Mouse (Mus musculus): Measurements from ENCODE around the gene Nrap. TPM values are rescaled to one million over a fixed set of nuclear protein-coding genes. Genes with fewer than 3 reads are reported as not detected.

Nrap gene
- 0.47 and 0.55 TPM in 2 replicates for polyA plus RNA-seq (2012; rRNA removed)

DNA sequence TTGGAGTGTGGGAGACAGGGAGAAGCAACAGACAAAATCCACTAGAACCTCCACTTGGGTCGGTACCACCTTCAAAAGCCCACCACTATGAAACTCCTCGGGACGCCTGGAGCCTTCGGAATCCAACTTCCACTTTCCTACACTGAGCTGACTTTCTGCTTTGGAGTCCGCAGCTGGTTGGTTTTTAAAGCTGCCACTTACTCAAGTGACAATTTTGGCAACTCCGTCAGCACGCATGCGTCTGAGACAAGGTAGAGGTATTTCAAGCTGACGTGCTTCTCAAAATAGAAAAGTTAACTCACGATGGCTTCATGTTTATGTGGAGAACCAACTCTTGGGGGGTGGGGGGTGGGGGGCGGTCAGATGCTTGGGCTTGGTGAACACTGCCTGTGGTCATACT, at the start of gene Nrap:
Gene Nrap (minus strand): TSS at position 159 of the 400 bp plus-strand sequence.

DNA sequence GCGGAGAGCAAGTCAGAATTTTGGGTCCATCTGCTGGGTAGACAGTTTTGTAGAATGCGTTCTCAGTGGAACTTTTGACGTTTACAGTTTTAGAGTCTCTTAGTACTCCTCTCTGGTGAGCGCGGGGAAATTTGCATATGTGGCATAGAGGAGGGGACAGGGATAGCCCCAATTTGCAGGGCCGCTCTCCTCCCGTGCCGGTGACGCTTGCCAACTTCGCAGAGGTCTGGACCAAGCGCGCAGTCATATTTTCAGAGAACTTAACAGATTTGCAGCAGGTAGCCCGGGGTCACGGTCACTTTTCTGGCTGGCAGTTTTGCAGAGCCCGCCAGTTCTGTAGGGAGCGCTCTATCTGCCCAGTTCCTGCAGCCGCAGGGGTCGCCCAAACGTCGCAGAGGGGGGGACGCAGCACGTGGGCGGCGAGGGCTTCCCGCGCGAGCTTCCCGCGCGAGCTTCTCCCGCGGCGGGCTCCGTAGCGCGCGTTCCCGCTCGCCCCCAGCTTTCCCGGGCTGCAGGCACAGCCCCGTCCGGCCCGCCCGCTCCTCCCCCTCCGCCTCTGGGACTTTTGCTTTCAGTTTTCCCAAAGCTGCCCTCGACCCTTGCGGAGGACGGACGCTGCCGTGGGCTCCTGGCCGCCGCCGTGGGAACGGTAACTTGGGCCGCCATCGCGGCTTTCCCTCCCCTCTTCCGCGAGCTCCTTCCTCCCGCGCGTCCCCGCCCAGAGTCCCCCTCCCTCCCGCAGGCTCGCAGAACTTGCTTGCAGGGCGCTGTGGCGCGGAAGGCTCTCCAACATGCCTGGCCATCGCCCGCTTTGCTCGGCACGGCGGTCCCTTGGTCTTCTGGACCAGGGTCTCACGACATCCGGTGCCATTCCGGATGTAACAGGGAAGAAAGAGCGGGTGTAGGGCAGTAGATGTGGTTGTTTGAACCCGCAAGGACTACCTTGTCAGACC, 7.1 kb upstream of the Nrap start, which contains the start of gene Casp7:
Gene Casp7 (plus strand): TSS at position 461 of the 953 bp plus-strand sequence.

GRCm38 (mm10) chr19:56286866-56287265, 103.0 kb downstream of the Nrap start, which contains the start of gene Habp2:
Gene Habp2, plus strand, starts transcription at chr19:56287137.

Other genes starting within 250 kb of the Nrap start
- 1.5 and 5.2 TPM in 2 replicates for gene Habp2, start 102.9 kb downstream of the Nrap start, polyA plus RNA-seq (2012; rRNA removed)
- gene Casp7, start 7.1 kb upstream of the Nrap start, polyA plus RNA-seq (2012; rRNA removed) = 10.9 and 15.7 TPM in 2 replicates
- 0.19 and 0.24 TPM in 2 replicates for gene Plekhs1, start 71.6 kb upstream of the Nrap start, polyA plus RNA-seq (2012; rRNA removed)
- gene Dclre1a, start 158.2 kb upstream of the Nrap start, polyA plus RNA-seq (2012; rRNA removed) = 7.7 and 14.7 TPM in 2 replicates
- 11.4 and 16.7 TPM in 2 replicates for gene Nhlrc2, start 158.2 kb upstream of the Nrap start, polyA plus RNA-seq (2012; rRNA removed)